Mouse (Mus musculus) embryonic facial prominence, embryonic 10.5 days (tissue): Measurements from ENCODE around the gene Il10. TPM values are rescaled to one million over a fixed set of nuclear protein-coding genes. Genes with fewer than 3 reads are reported as not detected.

Source experiments
- DNase-seq: peaks from one replicate; pipeline ENCODE4 v3.0.0-alpha.2; 2017; ENCODE audit warnings: low spot score
- H3K27ac ChIP-seq: fragments of 300-500 bp; sonication (generic); replicated peaks from 2 replicates; pipeline ENCODE4 v1.5.1; 2016; ENCODE audit warnings: mild to moderate bottlenecking
- H3K27me3 ChIP-seq: fragments of 300-500 bp; sonication (generic); replicated peaks from 2 replicates; pipeline ENCODE4 v1.6.1; 2016; ENCODE audit warnings: low read depth, mild to moderate bottlenecking; ENCODE audit not compliant: poor library complexity, severe bottlenecking
- H3K36me3 ChIP-seq: fragments of 300-500 bp; sonication (generic); replicated peaks from 2 replicates; pipeline ENCODE4 v1.6.1; 2016; ENCODE audit warnings: mild to moderate bottlenecking, moderate library complexity
- H3K4me1 ChIP-seq: fragments of 300-500 bp; sonication (generic); 2 replicates; pipeline ENCODE4 v1.6.1; 2016
- H3K4me3 ChIP-seq: fragments of 300-500 bp; sonication (generic); 2 replicates; pipeline ENCODE4 v1.5.1; 2016; ENCODE audit warnings: mild to moderate bottlenecking, moderate library complexity
- H3K9me3 ChIP-seq: fragments of 300-500 bp; sonication (generic); 2 replicates; pipeline ENCODE4 v1.6.1; 2016; ENCODE audit warnings: mild to moderate bottlenecking
- WGBS: fragments of 180-500 bp; shearing (Covaris S2); methylation state at CpG from one replicate; pipeline ENCODE4 v1.1.7; 2016; 5-methylcytosine and 5-hydroxymethylcytosine counted together
- polyA plus RNA-seq: library from polyadenylated mRNA; unstranded; fragments of >200 nt; fragmentation: Nextera tagmentation; extraction: Ambion mirVana; gene quantifications from 2 replicates; pipeline ENCODE4 v1.2.1, GENCODE M21; 2016

Il10 gene
- polyA plus RNA-seq, 1 experiment from 2014 or later = not detected

DNA sequence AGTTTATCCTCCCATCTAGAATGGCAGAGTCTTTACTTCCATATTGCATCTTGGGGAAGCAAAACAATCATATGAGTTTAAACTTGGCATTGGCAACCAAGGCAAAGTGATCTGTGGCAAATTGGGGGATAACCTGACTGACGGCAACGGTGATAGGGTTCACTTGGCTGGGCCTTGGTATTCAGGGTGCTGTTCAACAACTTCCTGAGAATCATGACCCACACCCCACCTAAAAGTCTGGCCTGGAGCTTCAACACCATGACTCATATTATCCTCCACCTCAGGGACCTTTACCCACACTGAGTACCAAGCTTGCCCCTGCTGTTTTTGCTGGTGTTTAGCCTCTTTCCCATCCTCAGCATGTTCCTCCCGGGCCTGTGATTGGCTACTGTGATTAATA is 19.3 kb upstream of the Il10 start:
- Histone ChIP-seq H3K9me3 (no peaks in the 10 kb centered on the region), H3K27me3 (no peaks in the 10 kb centered on the region), H3K4me1 (peaks cover 20% of the 10 kb centered on the region), H3K4me3 (no peak overlapping the region), H3K36me3 (no peaks in the 10 kb centered on the region), H3K27ac (no peak overlapping the region)
- no peak for DNase-seq
- 88% methylated on average over 3 of the region's 3 CpGs for WGBS

DNA sequence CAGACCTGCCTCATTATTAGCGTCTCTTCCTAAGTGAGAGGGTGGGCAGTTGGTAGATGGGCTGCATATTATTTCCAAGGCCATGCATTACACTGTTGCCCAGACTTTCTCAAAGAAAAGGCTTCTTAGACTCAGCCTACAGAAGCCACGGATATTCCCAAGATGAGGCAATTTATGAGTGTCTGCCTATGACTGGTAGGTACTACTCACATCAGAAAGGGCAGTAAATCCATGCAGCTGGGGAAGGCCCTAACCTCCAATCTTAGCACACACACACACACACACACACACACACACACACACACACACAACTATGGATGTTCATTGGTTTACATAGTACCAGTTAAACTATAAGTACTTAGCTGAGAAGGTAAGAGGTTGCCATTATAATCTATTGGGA is 17.1 kb upstream of the Il10 start:
- Histone ChIP-seq H3K36me3 (no peaks in the 10 kb centered on the region), H3K4me3 (no peak overlapping the region), H3K9me3 (no peaks in the 10 kb centered on the region), H3K4me1 (peaks cover 20% of the 10 kb centered on the region), H3K27me3 (no peaks in the 10 kb centered on the region), H3K27ac (no peak overlapping the region)
- 93% methylated on average over 2 of the region's 2 CpGs for WGBS
- DNase-seq = no peak

DNA sequence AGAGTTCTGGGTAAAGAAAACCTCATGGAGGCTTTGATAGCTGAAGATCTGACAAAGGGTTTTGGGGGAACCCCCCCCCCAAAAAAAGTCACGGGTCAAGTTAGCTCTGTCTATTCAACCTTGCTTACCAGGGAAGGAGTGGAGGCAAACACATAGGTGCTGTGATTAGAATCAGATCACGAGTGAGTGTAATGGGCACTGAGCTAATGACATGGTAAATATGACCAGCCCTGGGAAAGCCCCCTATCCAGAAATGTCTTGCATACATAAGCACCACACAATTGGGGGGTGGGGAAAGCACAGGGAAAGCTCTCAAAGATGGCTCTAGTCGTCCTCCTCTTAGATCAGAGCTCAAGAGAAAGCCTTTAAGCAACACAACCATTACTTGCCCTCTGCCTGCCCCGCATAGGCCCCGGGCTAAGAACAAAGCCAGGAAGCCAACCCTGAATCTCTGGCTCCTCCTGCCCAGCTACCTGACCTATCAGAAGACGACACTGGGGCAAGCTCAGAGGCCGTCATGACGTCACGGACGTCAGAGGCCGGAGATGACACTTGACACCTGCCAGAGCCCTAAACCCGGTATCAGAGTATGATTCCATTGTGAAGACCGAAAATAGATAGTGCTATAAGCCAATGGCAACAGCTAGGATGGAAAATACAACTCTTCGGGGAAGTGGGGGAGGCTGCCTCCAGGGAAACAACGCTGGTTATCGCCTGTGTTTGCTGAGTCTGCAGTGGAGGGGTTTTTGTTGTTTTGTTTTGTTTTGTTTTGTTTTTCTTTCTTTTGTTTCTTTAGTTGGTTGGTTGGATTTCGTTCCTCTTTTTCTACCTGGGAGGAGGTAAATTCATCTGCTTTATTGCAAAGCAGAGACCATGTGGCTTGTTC is 16.4 kb upstream of the Il10 start:
- H3K4me3 ChIP-seq = no peak overlapping the region
- no peaks in the 10 kb centered on the region for H3K9me3 ChIP-seq
- H3K27ac ChIP-seq = no peak overlapping the region; the same call in 1 of the 2 replicates
- H3K36me3 ChIP-seq = no peaks in the 10 kb centered on the region
- H3K4me1 ChIP-seq = peaks cover 20% of the 10 kb centered on the region
- WGBS = 55% methylated on average over 17 of the region's 17 CpGs
- no peaks in the 10 kb centered on the region for H3K27me3 ChIP-seq
- peak; percentile 56 for DNase-seq

DNA sequence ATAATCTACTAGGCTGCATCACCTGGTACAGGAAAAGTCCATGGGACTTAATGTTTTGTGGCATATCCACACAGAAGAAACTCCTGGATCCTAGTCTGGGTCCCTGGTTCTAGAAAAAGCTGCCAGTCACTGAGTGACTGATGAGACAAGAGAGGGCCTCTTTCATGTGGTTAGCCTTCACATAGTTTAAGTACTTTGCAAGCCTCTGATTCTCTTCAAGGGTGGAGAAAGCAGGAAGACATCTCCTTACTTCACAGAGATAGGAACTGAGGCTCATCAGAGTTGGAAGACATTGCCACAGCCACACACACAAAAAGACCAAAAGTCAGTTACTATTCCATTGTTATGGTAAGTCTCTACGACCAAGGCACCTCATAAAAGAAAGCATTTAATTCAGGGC is 13.6 kb upstream of the Il10 start:
- Histone ChIP-seq H3K4me1 (peaks cover 20% of the 10 kb centered on the region), H3K27me3 (no peaks in the 10 kb centered on the region), H3K36me3 (no peaks in the 10 kb centered on the region), H3K9me3 (no peaks in the 10 kb centered on the region), H3K4me3 (no peak overlapping the region), H3K27ac (no peak overlapping the region)
- WGBS = 86% methylated on average over 1 of the region's 1 CpGs
- no peak for DNase-seq

DNA sequence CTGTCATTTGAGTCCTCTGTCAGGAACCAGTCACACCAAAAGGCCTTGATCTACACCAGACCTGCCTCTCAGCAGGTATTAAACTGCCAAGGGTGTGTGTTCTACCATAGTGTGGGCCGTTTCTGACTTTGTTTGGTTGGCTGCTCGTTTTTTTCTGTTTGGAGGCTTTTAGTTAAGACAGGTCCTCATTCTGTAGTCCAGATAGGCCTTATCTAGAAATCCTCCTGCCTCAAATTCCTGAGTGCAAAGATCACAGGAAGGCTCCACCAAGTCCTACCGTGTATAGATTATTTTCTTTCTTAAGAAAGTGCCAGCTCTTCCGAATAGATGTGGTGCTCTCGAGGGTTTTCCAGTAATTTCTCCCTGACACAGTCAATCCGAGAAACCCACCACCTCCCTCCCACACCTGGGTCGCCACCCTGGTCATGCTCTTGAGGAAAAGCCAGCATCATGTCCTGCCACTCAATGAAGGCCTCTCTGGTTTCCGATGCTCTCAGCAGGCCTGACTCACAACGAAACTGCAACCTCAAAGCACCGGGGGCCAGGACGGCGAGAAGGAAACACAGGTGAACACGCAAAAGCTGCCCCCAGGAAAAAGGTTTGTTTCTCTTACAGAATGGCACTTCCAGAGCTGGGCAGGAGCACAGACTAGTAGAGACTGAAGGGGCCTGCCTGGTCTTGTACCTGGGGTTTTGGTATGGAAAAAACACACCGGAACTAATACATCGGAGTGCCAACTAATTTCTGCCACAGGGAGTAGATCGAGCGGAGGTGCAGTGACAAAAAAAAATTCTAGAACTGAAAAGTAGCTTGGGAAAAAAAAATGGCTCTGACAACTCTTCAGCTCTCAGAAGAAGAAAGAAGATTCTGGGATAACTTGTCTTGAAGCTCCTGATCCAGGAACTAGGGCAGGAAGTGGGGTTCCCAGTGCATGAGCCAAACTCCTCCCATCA is 9.2 kb upstream of the Il10 start:
- WGBS = 82% methylated on average over 17 of the region's 17 CpGs
- Histone ChIP-seq H3K36me3 (no peaks in the 10 kb centered on the region), H3K9me3 (no peaks in the 10 kb centered on the region), H3K4me3 (no peak overlapping the region), H3K27me3 (no peaks in the 10 kb centered on the region), H3K4me1 (no peaks in the 10 kb centered on the region), H3K27ac (no peak overlapping the region)
- DNase-seq = no peak

DNA sequence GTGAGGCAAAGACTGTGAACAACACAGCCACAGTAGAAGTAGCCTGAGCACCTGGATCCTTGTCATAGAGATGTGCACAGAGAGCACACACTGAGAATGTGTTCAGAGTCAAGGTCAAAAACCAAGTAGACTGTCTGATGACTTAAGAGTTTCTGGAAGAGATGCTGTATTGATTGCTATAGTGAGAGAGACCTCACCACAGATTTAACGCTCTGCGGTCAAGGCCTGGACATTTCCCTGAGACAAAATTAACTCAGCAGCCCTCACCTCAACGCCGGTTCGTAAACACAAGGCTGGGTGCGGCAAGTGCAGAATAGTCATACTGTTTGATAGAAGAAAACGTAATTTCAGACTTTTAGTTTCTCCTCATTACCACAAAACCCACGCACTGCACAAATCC is 7.2 kb upstream of the Il10 start:
- DNase-seq = no peak

DNA sequence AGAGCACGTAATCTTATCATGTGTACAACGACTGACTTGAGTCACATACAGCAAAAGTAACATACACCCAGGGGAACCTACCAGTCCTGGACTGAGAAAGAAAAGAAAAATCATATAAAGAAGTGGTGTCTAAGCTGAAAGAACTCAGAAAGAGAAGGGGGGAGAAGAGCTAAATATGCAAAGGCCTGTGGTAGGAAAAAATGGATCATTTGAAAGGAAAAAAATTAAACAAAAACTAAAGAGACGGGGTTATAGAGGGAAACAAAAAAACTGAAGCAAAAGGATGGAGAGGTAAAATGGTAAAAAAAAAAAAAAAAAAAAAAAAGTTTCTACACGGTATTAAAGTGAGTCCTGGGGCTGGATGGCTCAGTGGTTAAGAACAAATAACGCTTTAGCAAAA is 5.7 kb upstream of the Il10 start:
- DNase-seq = no peak
- 92% methylated on average over 5 of the region's 5 CpGs for WGBS
- Histone ChIP-seq H3K36me3 (no peaks in the 10 kb centered on the region), H3K27me3 (no peaks in the 10 kb centered on the region), H3K9me3 (no peaks in the 10 kb centered on the region), H3K4me1 (no peaks in the 10 kb centered on the region), H3K4me3 (no peak overlapping the region), H3K27ac (no peak overlapping the region)

More for the DNA sequence above, 7.2 kb upstream of the Il10 start:
- H3K4me1 ChIP-seq = no peaks in the 10 kb centered on the region
- no peaks in the 10 kb centered on the region for H3K36me3 ChIP-seq
- H3K9me3 ChIP-seq = no peaks in the 10 kb centered on the region
- H3K27ac ChIP-seq = no peak overlapping the region
- WGBS = 84% methylated on average over 8 of the region's 8 CpGs
- H3K4me3 ChIP-seq = no peak overlapping the region
- no peaks in the 10 kb centered on the region for H3K27me3 ChIP-seq

DNA sequence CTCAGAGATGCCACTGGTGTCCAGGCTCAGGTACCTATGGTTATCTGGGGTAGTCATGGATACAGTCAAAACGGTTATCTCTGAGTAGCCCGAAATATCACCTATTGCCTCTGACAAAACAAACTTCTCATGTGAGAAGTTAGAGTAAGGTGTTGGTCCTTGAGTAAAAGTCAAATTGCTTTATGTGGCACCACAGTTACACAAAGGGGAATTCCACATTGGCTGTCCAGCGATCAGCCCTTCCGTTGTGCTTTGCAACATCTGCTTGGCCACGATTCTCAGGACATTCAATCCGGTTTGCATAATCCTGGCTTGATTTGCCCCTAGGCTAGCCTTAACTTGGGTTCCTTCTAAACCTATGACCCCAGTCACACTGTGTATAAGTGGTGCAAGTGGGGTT is 4.4 kb upstream of the Il10 start:
- DNase-seq = no peak
- WGBS = 84% methylated on average over 6 of the region's 6 CpGs
- Histone ChIP-seq H3K9me3 (no peaks in the 10 kb centered on the region), H3K36me3 (no peaks in the 10 kb centered on the region), H3K4me1 (peaks cover 3% of the 10 kb centered on the region; the same call in 1 of the 2 replicates), H3K4me3 (no peak overlapping the region), H3K27me3 (no peaks in the 10 kb centered on the region), H3K27ac (no peak overlapping the region)

DNA sequence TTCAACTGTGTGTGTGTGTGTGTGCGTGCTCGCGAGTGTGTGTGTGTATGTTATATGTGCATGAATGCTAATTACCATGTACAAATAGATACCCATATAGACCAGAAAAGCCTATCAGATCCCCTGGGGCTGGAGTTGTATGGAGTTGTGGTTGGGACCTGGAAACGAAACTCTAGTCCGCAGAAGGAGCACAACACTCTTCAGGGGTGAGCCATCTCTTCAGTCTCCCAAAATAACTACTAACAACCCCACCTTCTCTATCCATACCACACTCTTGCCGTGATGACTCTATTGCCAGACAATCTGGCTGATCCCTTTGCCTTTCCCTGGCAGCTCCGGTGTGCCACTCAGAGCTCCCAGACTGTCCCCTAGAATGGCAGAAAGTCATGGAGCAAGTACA is 3.8 kb upstream of the Il10 start:
- no peak for DNase-seq
- Histone ChIP-seq H3K27me3 (no peaks in the 10 kb centered on the region), H3K9me3 (no peaks in the 10 kb centered on the region), H3K4me3 (no peak overlapping the region), H3K36me3 (no peaks in the 10 kb centered on the region), H3K4me1 (peaks cover 7% of the 10 kb centered on the region; the same call in 1 of the 2 replicates), H3K27ac (no peak overlapping the region)
- WGBS = 90% methylated on average over 7 of the region's 7 CpGs

DNA sequence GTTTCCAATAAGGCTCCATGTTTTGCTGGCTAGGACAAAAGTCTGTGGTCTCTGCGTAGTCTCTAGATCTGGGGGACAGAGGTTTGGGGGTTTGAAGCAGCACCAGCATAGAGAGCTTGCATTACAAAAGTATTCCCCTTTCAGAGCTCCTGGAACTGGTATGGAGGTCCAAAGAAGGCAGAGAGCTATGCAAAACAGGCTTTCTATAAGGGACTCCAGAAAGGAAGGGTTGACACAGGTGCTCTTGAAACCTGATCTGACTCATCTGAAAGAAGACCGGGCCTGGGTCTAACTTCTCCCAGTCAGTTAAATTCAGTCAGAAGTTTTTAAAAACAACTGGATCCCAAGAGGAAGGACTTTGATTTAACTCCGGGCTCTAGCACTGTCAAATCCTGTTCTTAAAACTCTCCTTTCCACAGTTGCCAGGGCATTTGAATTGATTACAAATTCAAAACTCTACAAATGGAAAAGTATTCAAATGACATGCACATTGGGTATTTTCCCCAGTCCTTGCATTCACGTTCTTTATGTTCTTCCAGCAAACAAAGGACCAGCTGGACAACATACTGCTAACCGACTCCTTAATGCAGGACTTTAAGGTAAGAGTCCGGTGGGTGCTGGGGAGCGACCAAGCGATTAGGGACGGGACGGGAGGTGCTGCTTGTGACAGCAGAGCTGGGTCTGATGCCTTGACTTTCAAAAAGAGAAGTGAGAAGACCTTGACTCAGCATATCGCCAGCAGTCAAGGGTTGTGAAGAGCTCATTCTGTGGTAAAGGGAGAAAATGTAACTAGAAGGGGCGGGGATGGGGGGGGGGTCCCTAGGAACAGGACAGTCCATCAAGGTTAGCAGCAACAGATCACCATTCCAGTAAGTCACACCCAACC is 1.0 kb downstream of the Il10 start:
- Histone ChIP-seq H3K27me3 (peaks cover 6% of the 10 kb centered on the region; the same call in 1 of the 2 replicates), H3K4me3 (no peak overlapping the region), H3K36me3 (no peaks in the 10 kb centered on the region), H3K9me3 (no peaks in the 10 kb centered on the region), H3K4me1 (peaks cover 9% of the 10 kb centered on the region; the same call in 1 of the 2 replicates), H3K27ac (no peak overlapping the region)
- DNase-seq = no peak
- WGBS = 47% methylated on average over 12 of the region's 12 CpGs

DNA sequence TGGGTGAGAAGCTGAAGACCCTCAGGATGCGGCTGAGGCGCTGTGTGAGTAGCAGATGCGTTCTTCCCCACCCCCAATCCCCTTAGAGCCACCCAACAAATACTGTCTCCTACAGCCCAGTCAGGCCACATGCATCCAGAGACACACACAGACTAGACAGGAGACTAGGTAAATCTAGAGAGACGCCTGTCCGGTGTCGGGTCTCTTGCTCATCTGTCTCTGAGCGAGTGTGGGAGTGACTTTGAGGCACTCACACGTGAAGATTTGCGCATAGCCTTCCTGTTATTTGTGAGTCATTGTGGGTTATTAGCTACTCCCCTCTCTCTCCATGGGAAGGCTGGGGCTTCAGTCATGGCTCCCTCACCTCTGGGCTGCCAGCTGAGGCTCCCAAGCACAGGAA is 1.8 kb downstream of the Il10 start:
- H3K4me1 ChIP-seq = peaks cover 9% of the 10 kb centered on the region; the same call in 1 of the 2 replicates
- H3K4me3 ChIP-seq = no peak overlapping the region
- peaks cover 6% of the 10 kb centered on the region; the same call in 1 of the 2 replicates for H3K27me3 ChIP-seq

More for the DNA sequence above, 1.8 kb downstream of the Il10 start:
- no peaks in the 10 kb centered on the region for H3K36me3 ChIP-seq
- no peak overlapping the region for H3K27ac ChIP-seq
- WGBS = 76% methylated on average over 9 of the region's 9 CpGs
- no peaks in the 10 kb centered on the region for H3K9me3 ChIP-seq
- DNase-seq = no peak
